Mouse (Mus musculus) fat pad, adult 2 months (tissue): ENCODE measurements around the gene Gm12394.
"Not testable (repeated sequence)": the region's sequence is repeated elsewhere in the genome, so short reads cannot be mapped to it uniquely, and the experiment has no call there.

Experiments used
- DNase-seq: peaks from one replicate; pipeline ENCODE4 v3.0.0-alpha.2; 2011; ENCODE audit warnings: low read depth, low spot score; ENCODE audit errors: extremely low read depth

The Gm12394 gene

GRCm38 (mm10) chr4:42856671-42857070 is at the start of gene Gm12394:
TSS of gene Gm12394 (minus strand) at chr4:42856771.
- DNase-seq, result not testable (repeated sequence)

DNA sequence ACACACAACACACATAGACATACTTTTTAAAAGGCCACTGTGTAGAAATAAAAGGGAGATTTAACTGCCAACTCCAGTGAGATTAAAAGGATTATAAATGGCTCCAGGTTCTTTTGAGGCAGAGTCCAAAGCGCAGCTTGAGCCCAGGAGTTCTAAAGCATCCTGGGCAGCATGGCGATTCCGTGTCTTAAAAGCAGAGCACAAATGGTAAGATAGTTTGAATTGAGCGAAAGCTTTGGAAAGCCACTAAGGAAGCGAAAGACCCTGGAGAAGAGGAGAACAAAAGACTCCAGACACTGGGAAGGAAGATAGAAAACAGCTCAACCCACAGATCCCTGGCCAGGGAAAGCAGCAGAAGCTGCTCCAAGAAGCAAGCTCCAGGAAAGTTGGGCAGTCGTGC is 48.4 kb upstream of the Gm12394 start:
- DNase-seq, result no peak

- no peak for DNase-seq
Measured at GRCm38 (mm10) chr4:42904523-42904922, 48.0 kb upstream of the Gm12394 start.

- no peak for DNase-seq
Measured at GRCm38 (mm10) chr4:42903942-42904341, 47.4 kb upstream of the Gm12394 start.

DNA sequence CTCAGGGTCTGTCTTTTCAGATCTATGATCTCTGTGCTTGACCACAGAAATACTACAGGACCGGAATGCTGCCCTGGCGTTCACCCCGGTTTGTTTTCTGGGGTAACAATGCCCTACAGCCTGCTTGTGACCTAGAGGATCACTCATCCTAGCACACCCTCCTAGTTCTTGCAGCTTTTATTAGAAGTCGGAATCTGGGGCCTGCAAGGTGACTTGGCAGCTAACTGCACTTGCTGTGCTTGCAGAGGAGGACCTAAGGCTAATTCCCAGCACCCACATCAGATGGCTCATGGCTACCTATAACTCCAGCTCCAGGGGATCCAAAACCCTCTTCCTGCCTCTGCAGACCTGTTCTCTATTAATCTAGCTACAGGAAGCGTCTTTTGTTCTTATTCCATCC is 46.2 kb upstream of the Gm12394 start:
- no peak for DNase-seq

GRCm38 (mm10) chr4:42902174-42902573 is 45.6 kb upstream of the Gm12394 start:
- DNase-seq, result no peak

DNA sequence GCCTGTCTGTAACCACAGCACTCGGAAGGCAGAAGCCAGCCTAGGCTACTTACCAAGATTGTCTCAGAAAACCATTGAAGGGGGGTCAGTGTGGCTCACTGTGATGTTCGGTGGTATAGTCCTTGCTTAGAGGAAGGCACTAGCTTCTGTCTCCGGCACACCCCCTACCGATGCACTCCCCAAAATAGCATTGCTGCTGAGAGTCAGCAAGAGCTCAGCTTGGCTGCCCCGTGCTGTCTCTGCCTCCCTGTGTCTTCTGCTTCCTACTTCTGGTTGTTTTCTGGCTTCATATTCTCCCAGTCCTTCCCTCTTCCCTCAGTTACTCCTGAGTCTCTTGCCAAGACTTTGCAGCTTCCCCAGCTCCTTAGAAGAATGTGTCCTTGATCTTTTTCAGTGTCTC is 44.3 kb upstream of the Gm12394 start:
- DNase-seq, result no peak

- no peak for DNase-seq
Measured at GRCm38 (mm10) chr4:42898914-42899313, 42.3 kb upstream of the Gm12394 start.

DNA sequence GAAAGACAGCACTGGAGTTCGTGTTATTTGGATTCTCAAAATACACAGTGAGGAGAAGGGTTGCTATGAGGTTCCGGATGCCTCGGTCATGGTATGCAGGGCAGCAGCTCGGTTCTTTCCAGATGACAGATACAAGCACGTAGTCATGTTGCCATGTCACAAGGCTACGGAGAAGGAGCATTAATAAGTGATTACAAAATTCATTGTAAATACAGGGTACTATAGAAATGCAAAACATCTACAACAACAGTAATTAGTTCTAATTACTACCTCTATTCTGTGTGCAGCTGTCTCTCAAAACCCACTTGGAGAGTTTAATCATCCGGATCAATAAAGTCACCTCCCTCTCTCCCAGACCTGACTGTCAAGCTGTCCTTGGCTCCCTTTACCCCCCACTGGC is 38.5 kb upstream of the Gm12394 start:
- no peak for DNase-seq

GRCm38 (mm10) chr4:42891176-42891575 is 34.6 kb upstream of the Gm12394 start:
- DNase-seq, result no peak

- no peak for DNase-seq
Measured at GRCm38 (mm10) chr4:42888806-42889205, 32.2 kb upstream of the Gm12394 start.

GRCm38 (mm10) chr4:42886926-42887325 is 30.4 kb upstream of the Gm12394 start:
- no peak for DNase-seq

DNA sequence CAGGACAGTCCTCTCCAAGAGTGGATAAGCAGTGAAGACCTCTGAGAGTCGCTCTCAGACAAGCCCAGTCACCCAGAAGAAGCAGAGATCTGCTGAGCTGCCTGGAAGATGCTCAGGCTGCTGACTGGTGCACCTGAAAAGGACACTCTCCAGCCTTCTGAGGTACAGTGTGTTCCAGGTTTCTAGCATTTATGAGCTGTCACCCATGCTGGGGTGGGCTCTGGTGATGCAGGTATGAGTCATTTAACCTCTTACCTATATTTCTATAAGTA is 24.0 kb upstream of the Gm12394 start:
- DNase-seq, result no peak

- DNase-seq, result no peak
Measured at GRCm38 (mm10) chr4:42879829-42880676, 23.5 kb upstream of the Gm12394 start.

DNA sequence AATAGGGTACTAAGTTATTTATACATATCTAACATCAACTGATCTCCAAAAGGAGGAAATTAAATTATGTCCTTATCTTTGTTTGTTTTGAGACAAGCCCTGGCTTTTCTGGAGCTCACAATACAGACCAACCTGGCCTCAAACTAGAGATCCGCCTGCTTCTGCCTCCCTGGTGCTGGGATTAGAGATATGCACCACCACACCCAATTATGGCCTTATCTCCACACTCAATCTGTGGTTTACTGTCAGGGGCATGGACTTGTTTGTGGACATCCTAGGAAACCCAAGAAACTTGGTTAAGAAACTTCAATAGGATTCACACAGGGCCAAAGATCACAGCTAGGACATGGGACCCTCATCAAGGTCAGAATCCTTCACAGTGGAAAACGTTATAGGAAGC is 21.1 kb upstream of the Gm12394 start:
- no peak for DNase-seq

DNA sequence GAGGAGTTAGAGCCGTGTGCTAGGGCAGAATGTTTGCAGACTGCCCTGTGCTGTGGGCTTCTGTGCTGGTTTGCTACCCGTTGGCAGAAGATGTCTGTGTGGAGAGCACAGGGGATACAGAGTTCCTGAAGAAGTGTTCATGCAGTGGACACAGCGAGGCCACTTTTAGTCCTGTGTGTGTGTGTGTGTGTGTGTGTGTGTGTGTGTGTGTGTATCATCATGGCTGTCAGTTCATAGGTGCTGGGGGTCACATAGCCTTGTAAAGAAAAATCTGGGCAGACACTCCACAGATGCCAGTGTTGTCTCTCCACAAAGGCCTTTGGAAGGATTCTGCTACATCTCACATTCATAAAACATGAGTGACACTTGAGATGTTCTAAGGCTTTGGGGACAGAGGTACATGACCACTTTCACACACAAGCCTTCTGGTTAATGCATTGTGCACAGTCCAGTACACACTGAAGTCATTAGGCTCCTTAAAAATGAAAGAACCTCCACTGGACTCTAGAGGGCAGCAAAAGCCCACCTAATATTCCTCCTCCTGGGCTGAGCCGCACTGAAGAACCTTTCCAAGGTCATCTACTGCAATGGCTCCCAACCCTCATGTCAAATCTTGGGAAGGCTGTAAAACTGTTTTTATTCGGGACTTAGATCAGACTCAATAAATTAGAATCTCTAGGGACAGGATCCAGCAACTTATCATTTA is 20.2 kb upstream of the Gm12394 start:
- DNase-seq, result no peak

DNA sequence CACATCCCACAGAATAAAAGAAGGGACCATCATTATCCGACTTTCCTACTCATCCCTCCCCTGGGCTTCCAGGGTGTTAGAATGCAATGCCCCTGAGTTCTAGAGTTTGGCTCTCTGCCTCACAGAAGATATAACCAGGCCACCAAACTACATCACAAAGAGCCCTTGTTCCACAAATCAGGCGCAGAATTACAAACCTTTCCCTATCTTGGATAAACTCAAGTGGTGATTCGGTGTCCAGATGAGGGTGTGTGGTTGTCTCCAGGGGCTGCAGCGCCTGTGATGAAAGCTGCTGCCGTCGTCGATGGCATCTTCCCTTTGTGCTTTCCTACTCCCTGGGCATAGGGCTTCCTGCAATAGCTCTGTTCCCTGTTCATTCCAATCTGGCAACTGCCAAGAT is 17.6 kb upstream of the Gm12394 start, which contains the start of gene Fam205c:
Gene Fam205c (minus strand): TSS at position 101 of the 400 bp plus-strand sequence.
- DNase-seq, result no peak

GRCm38 (mm10) chr4:42872746-42873435 is 16.3 kb upstream of the Gm12394 start:
- no peak for DNase-seq

DNA sequence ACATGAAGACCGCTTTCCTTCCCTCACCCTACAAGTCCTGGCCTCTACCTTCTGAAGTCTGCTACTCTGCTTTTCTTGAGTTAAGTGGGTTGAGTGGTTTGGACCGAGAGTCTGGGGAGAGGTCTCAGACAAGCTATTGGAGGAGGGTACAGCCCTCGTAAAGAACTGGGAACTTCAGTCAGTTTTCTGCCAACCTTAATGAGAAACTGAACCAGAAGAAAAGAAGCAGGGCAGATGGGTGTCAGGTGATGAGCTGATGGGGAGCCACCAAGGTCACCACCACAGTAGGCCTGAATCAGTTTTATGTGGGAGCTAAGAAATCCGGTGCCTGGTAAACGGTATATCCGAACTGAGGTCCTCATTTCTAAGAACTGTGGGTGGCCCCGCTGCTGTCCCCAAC is 15.6 kb upstream of the Gm12394 start:
- no peak for DNase-seq

DNA sequence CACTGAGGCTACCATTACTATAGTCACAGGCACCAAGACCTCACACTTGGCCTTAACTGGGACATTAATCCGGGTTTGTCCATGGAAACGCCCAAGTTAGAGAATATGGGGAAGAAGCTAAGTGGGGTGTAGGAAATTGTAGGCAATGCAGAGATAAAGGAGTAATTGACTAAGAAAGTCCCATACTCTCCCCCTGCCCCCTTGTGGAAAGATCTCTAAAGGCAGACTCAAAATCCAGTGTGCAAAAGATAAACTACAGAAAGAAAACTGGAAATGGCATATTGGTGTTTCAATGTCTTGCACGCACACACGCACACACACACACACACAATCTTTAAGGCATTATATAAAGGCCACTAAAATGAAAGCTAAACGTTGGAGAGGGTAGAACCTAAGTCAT is 14.2 kb upstream of the Gm12394 start:
- no peak for DNase-seq

GRCm38 (mm10) chr4:42868193-42868592 is 11.6 kb upstream of the Gm12394 start:
- DNase-seq, result no peak

GRCm38 (mm10) chr4:42867390-42867789 is 10.8 kb upstream of the Gm12394 start:
- DNase-seq, result no peak
